Mouse (Mus musculus) retina, postnatal 1 day (tissue): ENCODE measurements at regions not wholly inside any gene's neighbourhood (a gene's known extent, or its start where the extent isn't known, plus 50 kb on each side); places are given as distances from the start of the nearest gene placed in this dataset.
"Not testable (repeated sequence)": the region's sequence is repeated elsewhere in the genome, so short reads cannot be mapped to it uniquely, and the experiment has no call there.

ENCODE experiments used
- DNase-seq: peaks from one replicate; pipeline ENCODE4 v3.0.0-alpha.2; 2012

DNA sequence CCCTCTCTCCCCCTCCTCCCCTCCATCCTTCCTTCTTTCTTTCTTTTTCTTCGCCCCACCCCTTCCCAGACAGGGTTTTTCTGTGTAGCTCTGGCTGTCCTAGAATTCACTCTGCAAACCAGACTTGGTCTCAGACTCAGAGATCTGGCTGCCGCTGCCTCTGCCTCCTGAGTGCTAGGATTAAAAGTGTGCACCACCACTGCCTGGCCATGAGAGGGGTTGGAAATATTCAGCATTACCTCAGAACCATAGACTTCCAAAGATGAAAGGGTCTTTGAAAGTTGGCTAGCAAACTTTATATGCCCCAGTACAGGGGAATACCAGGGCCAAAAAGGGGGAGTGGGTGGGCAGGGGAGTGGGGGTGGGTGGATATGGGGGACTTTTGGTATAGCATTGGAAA, 122.7 kb upstream of the Pfn2 start:
- DNase-seq, result not testable (repeated sequence)

DNA sequence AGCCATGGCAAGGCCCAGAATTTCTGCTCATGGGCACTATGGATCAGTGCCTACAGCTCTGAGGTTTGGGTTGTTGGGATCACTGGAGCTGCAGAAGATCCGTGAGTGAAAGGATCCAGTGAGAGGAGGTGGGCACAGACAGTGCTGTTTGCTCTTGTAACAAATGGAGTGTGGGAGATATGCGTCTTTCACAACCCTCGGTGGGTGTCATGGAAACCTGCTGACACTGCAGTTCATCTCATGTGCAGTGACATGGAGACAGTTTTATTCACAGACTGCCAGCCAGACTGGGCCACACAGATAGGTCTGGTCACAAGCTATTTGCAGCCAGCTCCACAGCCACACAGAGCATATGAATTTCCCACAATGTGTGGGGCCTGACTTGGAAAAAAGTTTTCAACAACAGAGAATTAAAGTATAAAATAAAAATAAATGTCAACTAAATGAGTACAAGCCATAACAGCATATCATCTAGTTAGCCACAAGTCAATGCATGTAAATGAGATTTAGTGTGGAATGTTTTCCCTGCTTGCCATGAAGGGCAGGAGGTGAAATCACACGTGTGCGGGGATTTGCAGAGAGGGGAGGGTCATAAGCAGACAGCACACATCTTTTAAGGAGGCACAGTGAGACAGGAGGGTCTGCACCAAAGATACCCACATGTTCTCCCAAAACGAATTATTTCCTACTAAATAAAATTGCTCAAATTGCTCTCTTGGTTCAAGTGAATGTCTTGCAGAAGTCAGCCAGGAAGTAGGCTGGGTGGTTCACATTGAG, 124.8 kb upstream of the Pfn2 start:
- peak; percentile 47 for DNase-seq

DNA sequence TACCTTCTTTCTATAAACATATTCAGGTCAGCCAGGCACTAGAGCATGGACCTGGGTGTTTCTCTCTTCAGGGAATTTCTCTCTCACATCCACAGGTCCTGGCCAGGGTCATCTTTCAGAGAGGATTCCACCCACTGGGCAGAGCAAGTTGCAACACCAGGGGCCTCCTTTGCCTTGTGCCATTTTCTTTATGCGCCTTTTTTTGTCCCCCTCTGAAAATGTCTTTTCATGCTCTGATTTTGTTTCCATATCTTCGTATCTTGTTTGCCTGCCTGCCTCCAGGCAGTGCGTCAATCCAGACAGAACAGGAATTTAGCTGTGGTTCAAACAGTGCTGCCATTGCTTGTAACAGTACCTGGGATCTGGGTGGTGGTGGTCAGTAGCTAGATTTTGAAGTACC, 125.7 kb upstream of the Pfn2 start:
- no peak for DNase-seq

DNA sequence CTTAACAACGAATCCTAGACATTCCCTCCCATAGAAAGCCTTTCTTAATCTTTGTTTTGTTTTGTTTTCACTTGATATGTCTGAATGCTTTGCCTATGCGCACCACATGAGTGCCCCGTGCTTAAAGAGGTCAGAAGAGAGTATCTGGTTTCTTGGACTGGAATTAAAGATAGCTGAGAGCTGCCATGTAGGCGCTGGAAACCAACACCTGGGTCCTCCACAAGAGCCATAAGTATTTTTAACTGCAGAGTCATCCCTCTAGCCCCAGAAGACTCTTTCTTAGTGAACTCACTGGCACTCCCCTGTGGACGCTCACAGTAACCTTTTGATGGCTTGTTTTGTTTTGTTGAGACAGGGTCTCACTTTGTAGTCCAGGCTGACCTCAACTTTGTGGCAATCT, 127.5 kb upstream of the Pfn2 start:
- DNase-seq, result no peak

DNA sequence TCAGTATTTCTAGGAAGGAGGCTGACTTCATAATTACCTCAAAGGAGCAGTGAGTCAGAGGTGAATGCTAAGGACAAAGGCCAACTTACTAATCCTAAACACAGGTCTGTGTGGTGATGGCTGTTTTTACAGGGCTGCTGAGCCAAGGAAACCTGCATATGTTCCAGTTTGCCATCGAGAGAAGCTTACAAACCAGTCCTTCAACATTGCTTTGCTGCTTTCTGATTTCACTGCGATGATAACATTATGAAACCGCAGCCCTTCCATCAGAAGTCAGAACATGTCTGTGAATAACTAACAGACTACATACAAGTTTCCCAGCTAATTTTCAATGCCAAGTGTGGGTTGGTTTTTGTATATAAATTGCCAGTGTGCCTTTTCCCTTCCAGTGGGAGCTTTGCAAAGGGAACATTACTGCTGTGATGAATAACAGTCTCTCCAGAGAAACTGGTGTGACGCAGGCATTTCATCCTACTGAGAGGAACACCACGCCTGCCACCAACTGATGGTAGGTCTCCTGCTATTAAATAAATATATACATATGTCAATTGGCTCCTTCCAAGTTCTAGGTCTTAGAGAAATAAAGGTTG, 128.9 kb upstream of the Pfn2 start:
- DNase-seq, result no peak

DNA sequence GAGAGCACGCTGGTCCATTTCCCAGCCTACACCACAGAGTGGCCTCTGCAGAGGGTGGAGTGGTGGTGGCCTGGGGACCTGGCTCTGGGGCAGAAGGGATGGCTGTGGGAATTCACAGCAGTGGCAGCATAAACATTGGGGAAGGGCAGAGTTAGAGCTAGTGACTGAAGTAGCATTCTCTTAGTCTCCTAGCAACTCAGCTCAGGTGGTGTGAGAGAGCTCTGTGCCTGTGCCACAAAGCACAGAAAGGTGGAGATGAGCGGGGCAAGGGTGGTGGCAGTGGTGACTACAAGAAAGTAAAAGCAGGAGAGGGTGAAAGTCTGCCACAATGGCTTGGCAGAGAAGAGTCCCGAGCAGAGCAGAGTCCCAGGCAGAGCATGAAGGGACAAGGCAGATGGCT, 140.3 kb upstream of the Pfn2 start:
- DNase-seq, result no peak

DNA sequence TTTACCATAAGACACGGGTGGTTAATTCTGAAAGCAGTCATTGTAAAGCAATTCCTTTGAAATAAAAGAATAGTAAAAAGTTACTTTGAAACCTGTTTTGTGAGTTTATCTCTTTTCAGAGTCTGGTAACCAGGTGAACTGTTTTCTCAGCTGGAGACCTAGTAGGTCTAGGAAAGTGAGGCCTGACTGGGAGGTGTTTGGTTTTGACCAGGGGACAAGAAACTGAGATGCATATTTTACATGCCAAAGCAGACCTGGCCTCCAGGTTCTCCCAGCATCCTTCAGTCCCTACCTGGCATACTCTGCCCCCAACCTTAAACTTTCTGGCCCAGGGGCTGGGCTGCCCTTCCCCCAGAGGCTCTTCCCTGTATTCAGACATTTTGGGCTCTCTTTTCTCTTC, 142.9 kb upstream of the Pfn2 start:
- no peak for DNase-seq

DNA sequence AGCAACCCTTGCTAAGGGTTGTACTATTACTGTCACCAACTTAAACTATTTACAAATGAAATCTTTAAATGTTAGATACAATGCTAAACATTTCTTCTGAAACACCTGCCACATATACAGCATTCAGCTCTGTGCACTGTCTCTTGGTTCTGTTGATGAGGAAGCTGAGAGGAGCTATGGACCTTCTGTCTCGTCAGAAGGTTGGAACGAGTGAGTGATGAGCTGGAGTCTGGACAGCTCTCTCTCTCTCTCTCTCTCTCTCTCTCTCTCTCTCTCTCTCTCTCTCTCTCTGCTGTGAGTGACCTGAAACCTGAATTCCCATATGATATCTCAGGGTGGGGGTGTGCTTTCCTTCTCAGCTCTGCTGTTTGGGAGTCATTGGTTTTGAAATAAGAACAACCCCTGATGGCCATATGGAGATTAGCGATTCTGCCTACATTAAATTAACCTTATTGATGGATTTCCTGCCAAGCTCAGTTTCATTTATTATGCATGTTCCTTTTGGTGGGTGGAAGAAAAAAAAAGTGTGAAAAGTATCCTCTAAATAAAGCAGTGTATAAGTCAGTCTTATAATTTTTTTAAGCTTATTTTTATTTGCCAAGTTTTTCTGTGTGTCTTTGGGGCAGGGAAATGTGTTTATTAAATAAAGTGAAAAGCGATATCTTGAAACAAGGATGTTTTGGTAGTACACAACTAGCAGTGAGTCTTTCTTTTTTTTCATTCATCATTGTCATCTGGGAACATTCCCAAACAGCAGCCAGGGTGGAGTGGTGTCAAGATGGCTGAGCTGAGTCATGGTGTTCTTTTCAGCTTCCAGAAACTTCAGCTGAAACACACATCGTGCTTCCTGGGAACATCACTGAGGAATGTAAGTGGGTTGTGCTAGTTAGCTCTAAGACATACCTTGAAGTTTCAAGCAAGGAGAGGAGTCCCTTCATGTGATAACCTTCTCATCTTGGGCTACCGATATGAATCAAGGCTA, 150.5 kb upstream of the Pfn2 start:
- no peak for DNase-seq

DNA sequence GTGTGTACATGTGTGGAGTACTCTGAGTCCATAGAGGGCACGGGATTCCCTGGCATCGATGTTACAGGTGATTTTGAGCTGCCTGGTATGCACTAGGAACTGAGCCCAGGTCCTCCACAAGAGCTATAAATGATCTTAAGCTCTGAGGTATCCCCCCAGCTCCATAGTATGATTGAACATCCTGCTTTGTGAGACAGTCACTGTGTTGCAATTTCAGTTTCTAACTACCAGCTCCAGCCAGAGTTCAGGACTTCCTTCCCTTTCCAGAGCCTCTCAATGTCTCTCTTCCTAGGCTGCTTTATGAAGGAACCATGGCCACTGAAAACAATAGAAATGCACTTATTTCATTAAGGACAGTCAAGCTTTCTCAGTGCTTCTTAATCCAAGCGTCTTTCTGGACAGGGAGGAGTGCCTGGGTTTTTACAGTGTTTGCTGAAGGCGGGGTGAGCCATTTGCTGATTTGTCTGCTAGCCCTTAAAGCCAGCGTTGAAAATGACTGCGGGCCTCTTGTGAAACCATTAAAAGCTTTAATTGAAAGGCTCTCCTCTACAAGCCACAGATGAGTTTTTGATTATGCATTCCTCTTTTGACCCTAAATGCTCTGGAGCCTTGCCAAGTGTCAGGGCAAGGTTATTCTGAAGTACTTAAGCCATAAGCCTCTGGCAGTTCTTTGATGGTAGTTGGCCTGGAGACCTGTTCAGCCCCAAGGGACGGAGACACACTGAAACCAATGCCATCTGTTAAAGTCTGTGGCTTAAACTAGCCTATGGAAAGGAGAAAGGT, 155.1 kb upstream of the Pfn2 start:
- peak; percentile 47 for DNase-seq

DNA sequence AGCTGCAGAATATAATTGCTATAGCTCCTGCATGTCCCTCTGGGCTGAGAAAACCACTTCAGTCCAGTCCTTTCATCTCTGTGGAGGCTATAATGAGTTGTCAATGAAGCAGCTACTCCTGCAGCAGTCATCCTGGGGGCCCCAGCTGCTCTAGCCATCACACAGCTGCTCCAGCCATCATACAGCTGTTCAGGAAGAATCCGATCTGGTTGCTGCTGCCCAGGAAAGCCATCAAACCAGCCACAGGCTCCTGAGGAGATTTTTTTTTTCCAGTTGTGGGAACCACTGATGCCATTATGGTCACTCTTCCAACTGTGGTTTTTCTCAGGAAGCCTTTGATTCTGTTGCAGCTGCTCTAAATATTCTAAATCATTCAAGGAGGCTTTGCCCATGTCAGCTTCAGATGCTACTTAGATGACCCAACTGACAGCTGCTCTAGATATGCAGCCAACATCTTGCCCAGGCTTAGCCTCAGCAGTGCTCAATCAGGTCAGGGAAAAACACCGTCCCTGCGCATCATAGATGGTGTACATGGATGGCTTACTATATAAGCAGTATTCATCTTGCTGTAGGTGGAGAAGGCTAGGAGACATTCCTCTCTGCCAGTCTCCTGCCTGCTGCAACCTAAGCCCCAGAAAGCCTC, 177.0 kb upstream of the Pfn2 start:
- DNase-seq, result peak; percentile 10

DNA sequence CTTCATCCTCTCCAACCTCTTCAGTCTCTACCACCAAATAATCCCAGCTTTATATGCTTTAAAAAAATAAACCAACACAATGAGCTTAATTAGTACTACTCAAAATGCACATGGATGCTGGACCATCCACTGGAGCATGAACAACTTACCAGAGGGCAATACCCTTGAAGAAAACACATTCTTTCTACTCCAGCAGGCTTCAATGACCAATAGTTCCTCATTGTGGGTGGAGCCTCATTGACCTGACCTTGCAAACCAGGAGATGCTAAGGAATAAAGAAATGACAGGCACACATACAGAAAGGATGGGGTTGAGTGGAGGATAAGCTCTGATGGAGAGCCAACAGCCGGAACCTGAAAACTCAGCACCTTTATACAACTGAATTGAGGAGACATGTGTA, 201.7 kb upstream of the Pfn2 start:
- DNase-seq, result no peak

DNA sequence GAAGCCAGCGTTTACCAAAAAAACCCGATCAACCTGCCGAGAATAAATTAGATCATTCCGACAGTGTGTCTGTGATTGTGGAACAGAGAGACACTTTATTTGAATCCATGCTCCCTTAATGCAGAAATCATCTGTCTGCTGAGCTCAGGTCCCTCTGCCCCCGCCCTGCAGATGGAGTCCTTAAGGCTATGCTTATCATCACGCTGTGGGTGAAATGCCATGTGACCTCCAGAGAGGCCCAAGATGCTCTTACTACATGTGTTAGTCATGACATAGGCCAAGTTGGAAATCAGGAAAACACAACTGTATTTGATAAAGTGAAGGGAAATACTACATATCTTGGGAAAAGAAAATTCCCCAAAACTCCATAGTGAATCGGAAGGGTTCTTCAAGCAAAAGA, 206.8 kb upstream of the Pfn2 start:
- DNase-seq, result no peak

DNA sequence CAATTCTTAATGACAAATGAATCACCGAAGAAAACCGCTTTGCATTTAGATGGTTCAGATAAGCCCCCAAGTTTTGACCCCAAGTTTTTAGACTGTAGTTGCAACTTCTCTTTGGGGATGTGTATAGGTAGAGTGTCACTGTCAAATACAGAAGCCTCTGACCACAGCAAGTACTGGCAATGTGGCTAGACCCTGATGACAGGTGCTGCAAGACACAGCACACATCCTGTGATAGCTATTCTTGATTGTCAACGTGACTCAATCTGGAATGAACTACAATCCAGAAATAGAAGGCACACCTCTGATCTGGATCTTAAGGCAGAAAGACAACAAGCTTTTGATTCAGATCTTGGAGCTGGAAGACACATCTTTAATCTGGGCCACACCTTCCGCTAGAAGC, 207.3 kb upstream of the Pfn2 start:
- DNase-seq, result no peak

DNA sequence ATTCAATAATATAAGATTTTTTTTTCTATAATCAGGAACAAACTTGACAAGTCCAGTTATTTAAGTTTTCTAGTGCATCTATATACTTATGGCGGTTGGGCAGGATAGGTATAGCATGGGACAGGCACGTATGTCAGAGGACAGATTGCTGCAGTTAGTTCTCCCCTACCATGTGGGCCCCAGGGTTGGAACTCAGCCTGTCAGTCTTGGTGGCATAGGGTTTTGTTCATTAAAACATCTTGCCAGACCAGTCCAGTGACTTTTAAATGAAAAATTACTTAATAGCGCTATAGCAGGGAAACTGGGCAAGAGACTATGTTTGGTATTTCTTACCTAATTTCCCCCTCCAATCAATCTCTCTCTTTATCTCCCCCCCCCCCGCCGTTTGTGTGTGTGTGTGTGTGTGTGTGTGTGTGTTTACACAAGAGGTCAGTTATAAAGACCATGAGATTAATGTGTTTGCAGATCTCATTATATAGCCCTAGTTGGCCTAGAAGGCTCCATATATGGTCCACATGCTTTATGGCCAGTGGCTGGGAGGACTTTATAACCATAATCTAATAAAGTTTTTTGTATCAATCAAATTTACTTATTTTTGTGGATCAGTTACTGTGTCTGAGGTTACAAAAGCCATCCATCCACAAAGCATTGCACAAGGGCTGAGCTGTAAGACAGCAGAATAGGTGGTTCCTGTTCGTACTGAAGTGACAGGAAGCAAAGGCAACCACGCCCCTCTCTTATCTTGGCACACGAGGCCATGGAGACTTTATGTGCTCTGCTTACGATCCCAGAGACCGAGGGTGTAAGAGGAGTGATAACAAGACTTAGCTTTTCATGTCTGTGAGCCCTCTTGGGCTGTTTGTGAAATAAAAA, 208.5 kb upstream of the Pfn2 start:
- DNase-seq, result no peak

DNA sequence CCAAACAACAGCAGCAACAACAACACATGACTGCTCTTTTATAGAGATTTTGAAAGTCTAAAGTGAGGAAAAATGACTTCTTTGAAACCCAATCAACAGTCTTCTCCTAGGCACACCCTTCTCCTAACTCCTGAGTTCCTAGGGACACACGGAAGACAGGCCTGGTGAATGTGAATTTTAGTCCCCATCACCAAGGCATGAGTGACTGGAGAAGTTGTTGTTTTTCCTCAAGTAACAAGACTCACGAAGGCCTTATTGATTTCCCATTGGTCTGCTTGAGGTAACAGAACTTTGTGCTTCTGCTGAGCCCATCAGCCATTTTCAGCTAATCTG, 209.2 kb upstream of the Pfn2 start:
- DNase-seq, result peak; percentile 21

DNA sequence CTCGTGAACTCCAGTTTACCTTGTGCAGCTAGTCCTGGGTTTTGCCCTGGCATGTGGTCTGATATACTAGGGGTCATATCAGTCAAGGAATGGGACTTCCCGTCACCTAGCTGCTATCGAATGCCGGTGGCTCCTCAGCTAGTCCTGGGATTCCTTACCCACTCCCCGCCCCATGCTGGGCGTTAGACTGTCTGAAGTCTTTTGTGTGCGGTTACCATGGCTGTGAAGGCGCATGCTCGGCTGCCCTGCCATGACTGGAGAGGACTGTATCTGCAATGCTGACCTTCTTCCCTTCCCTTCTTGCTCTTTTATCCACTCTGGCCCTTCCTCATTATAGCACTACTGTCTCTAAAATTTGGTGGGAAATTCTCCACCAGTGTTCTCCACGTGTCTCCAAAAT, 210.3 kb upstream of the Pfn2 start:
- peak; percentile 63 for DNase-seq

DNA sequence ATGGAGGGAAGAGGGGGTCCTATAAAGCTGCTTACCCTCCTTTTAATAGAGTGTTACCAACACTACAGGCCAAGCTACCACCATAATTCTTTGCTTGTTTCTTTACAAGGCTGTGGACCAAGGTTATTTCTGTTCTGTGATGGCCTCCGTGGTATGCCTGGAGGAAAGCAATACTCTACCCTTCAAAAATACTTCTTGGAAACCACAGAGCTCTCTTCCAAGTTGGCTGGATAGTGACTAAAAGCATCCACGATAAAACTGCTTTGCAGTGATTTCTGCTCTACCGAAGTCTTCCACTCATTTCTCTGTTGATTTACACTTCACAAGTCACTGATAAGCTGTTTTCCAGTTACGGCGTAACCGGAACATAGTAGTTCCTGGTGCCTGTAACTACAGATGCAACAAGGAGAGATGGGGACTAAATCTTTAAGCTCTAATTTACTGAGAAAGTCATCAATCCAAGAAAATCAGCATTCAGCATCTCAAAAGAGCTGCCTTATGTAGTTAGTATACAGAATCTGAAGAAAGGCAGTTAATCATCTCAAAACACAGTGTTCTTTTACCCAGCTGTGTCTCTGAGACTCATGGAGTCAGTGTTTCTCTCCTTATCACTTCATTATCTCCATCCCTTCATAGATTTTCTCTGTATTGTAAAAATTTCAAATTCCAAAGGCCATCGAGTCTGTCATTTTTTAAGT, 216.1 kb upstream of the Pfn2 start:
- no peak for DNase-seq

DNA sequence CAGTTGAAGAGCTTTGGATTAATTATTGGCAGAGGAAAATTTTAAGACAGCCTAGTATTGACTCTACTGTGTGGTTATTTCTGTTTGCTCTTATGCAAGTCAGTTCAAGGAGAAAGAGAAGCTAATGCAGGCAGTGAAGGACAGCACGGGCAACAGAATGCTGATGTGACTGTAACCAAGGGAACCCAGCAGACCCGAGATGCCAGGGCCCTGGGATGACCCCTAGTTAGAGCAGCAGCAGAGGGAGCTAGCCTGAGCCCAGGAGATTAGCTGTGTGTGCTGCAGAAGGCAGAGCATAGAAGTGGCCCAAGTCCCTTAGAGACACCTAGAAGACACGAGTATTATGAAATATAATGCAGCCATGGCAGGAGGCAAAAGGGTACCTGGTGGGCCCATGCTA, 223.7 kb upstream of the Pfn2 start:
- peak; percentile 30 for DNase-seq

DNA sequence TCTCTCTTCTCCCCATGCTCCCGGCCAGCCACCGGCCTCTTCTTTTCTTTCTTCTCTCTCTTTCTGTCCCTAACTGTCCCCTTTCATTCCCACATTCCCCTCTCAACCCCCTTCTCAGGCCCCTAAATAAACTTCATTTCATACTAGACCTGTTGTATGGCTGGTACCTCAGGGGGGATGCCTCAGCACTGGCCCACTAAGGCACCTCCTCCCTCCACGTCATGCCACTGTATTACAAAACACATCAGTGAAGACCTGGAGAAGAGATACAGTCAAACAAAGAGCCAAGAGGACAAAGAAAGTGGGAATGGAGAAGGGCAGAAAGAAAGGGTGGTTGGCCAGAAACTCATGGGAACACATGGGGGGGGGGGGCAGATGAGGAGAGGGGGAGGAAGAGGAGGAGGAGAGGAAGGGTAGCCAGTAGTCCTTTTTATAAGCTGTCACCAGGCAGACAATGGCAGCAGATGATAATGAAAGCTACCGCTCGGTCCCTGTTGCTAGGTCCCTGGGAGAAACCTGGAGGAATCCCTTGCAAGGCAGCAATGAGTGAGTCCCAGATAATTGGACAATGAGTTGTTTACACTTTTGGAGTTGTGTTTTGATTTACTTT, 224.5 kb upstream of the Pfn2 start:
- DNase-seq, result peak; percentile 51
